Mouse (Mus musculus) G1E (cell line): ENCODE measurements around the gene Tnrc18.

ENCODE experiments used
- CTCF ChIP-seq: IDR thresholded peaks from 2 replicates; pipeline ENCODE4 v1.5.1; 2012; ENCODE audit warnings: low read depth, low read length, inconsistent platforms, mixed read lengths
- GATA1 ChIP-seq: IDR thresholded peaks from 2 replicates; pipeline ENCODE4 v1.6.1; 2012; ENCODE audit warnings: borderline replicate concordance, low read length, inconsistent platforms, mixed read lengths
- GATA2 ChIP-seq: IDR thresholded peaks from 2 replicates; pipeline ENCODE4 v1.6.1; 2012; ENCODE audit warnings: low read depth, low read length, inconsistent platforms, borderline replicate concordance
- POLR2AphosphoS5 ChIP-seq: IDR thresholded peaks from 2 replicates; pipeline ENCODE4 v1.6.1; 2012; ENCODE audit warnings: low read depth, low read length, inconsistent platforms; ENCODE audit not compliant: insufficient replicate concordance
- TAL1 ChIP-seq: conservative IDR thresholded peaks from 2 replicates; pipeline ENCODE4 v1.6.1; 2012; ENCODE audit warnings: low read depth, low read length, inconsistent platforms, mixed read lengths

- TF ChIP-seq TAL1 (no peak), GATA1 (no peak), CTCF (no peak), POLR2AphosphoS5 (no peak), GATA2 (no peak)
Measured at GRCm38 (mm10) chr5:142783142-142783540, 34.3 kb downstream of the Tnrc18 start.
